Mouse (Mus musculus): ENCODE measurements at regions not wholly inside any gene's neighbourhood (a gene's known extent, or its start where the extent isn't known, plus 50 kb on each side); places are given as distances from the start of the nearest gene placed in this dataset.

GRCm38 (mm10) chr6:52471384-52471957 is 158.2 kb downstream of the Evx1 start:
- ATAC-seq (ENCODE audit: low read depth) (no peak), DNase-seq (no peak)
- Histone ChIP-seq H3K36me3 (no peaks in the 10 kb centered on the region), H3K9me3 (replicated peaks) (no peaks in the 10 kb centered on the region), H3K4me2 (no peak overlapping the region), H3K9ac (no peak overlapping the region), H3K4me3 (replicated peaks) (no peak overlapping the region), H3K27ac (no peak overlapping the region), H3K27me3 (no peaks in the 10 kb centered on the region), H3K4me1 (replicated peaks) (no peaks in the 10 kb centered on the region)
- WGBS (ENCODE audit: insufficient replicate concordance) = 67% methylated on average over 1 of the region's 1 CpGs

- DNase-seq = no peak
- Histone ChIP-seq H3K9me3 (replicated peaks) (no peaks in the 10 kb centered on the region), H3K27me3 (no peaks in the 10 kb centered on the region), H3K9ac (no peak overlapping the region), H3K4me3 (replicated peaks) (no peak overlapping the region), H3K4me2 (no peak overlapping the region), H3K27ac (no peak overlapping the region), H3K36me3 (no peaks in the 10 kb centered on the region), H3K4me1 (replicated peaks) (0 out of 2 replicates have a peak, but pooled peaks cover 3% of the 10 kb centered on the region)
- 71% methylated on average over 4 of the region's 4 CpGs for WGBS (ENCODE audit: insufficient replicate concordance)
- no peak for ATAC-seq (ENCODE audit: low read depth)
Observed at GRCm38 (mm10) chr6:52472008-52472407, 158.7 kb downstream of the Evx1 start.

- H3K27ac ChIP-seq = no peak overlapping the region
- no peaks in the 10 kb centered on the region for H3K27me3 ChIP-seq
- DNase-seq (no peak), ATAC-seq (ENCODE audit: low read depth) (no peak)
- no peaks in the 10 kb centered on the region for H3K36me3 ChIP-seq
- H3K4me1 ChIP-seq (replicated peaks) = 0 out of 2 replicates have a peak, but pooled peaks cover 3% of the 10 kb centered on the region
- H3K4me2 ChIP-seq = no peak overlapping the region
- no peak overlapping the region for H3K4me3 ChIP-seq (replicated peaks)
- H3K9ac ChIP-seq = no peak overlapping the region
- no peaks in the 10 kb centered on the region for H3K9me3 ChIP-seq (replicated peaks)
- 69% methylated on average over 12 of the region's 12 CpGs for WGBS (ENCODE audit: insufficient replicate concordance)
Observed at GRCm38 (mm10) chr6:52473042-52473589, 159.8 kb downstream of the Evx1 start.

- Histone ChIP-seq H3K36me3 (no peaks in the 10 kb centered on the region), H3K4me2 (no peak overlapping the region), H3K27me3 (no peaks in the 10 kb centered on the region), H3K4me1 (replicated peaks) (0 out of 2 replicates have a peak, but pooled peaks cover 3% of the 10 kb centered on the region), H3K9me3 (replicated peaks) (no peaks in the 10 kb centered on the region), H3K9ac (no peak overlapping the region), H3K4me3 (replicated peaks) (no peak overlapping the region), H3K27ac (no peak overlapping the region)
- no peak for ATAC-seq (ENCODE audit: low read depth)
- 45% methylated on average over 11 of the region's 11 CpGs for WGBS (ENCODE audit: insufficient replicate concordance)
- no peak for DNase-seq
Observed at GRCm38 (mm10) chr6:52473924-52474323, 160.6 kb downstream of the Evx1 start.

GRCm38 (mm10) chr6:52475676-52476075 is 162.4 kb downstream of the Evx1 start:
- Histone ChIP-seq H3K4me2 (no peak overlapping the region), H3K9me3 (replicated peaks) (no peaks in the 10 kb centered on the region), H3K36me3 (no peaks in the 10 kb centered on the region), H3K27me3 (no peaks in the 10 kb centered on the region), H3K9ac (no peak overlapping the region), H3K4me3 (replicated peaks) (no peak overlapping the region), H3K4me1 (replicated peaks) (0 out of 2 replicates have a peak, but pooled peaks cover 3% of the 10 kb centered on the region), H3K27ac (no peak overlapping the region)
- no peak for DNase-seq
- no peak for ATAC-seq (ENCODE audit: low read depth)
- WGBS (ENCODE audit: insufficient replicate concordance) = 72% methylated on average over 8 of the region's 8 CpGs

- Histone ChIP-seq H3K9ac (no peak overlapping the region), H3K4me1 (replicated peaks) (0 out of 2 replicates have a peak, but pooled peaks cover 3% of the 10 kb centered on the region), H3K9me3 (replicated peaks) (no peaks in the 10 kb centered on the region), H3K4me3 (replicated peaks) (no peak overlapping the region), H3K36me3 (no peaks in the 10 kb centered on the region), H3K4me2 (no peak overlapping the region), H3K27me3 (no peaks in the 10 kb centered on the region), H3K27ac (no peak overlapping the region)
- ATAC-seq (ENCODE audit: low read depth) (no peak), DNase-seq (no peak)
- 31% methylated on average over 7 of the region's 7 CpGs for WGBS (ENCODE audit: insufficient replicate concordance)
Observed at GRCm38 (mm10) chr6:52476907-52477306, 163.3 kb downstream of the Hibadh start.

- no peak overlapping the region for H3K4me2 ChIP-seq
- H3K4me1 ChIP-seq (replicated peaks) = 0 out of 2 replicates have a peak, but pooled peaks cover 3% of the 10 kb centered on the region
- DNase-seq = peak; percentile 9
- no peaks in the 10 kb centered on the region for H3K36me3 ChIP-seq
- no peak overlapping the region for H3K4me3 ChIP-seq (replicated peaks)
- ATAC-seq (ENCODE audit: low read depth) = no peak
- H3K27me3 ChIP-seq = no peaks in the 10 kb centered on the region
- WGBS (ENCODE audit: insufficient replicate concordance) = 20% methylated on average over 7 of the region's 7 CpGs
- H3K9ac ChIP-seq = no peak overlapping the region
- no peaks in the 10 kb centered on the region for H3K9me3 ChIP-seq (replicated peaks)
- no peak overlapping the region for H3K27ac ChIP-seq
Observed at GRCm38 (mm10) chr6:52477380-52477779, 162.8 kb downstream of the Hibadh start.

GRCm38 (mm10) chr6:52478624-52479023 is 161.6 kb downstream of the Hibadh start:
- 65% methylated on average over 2 of the region's 2 CpGs for WGBS (ENCODE audit: insufficient replicate concordance)

GRCm38 (mm10) chr6:52479200-52479599 is 161.0 kb downstream of the Hibadh start:
- Histone ChIP-seq H3K27ac (no peak overlapping the region), H3K9me3 (replicated peaks) (no peaks in the 10 kb centered on the region), H3K36me3 (no peaks in the 10 kb centered on the region), H3K4me1 (replicated peaks) (0 out of 2 replicates have a peak, but pooled peaks cover 3% of the 10 kb centered on the region), H3K4me3 (replicated peaks) (no peak overlapping the region), H3K9ac (no peak overlapping the region), H3K4me2 (no peak overlapping the region), H3K27me3 (no peaks in the 10 kb centered on the region)
- 35% methylated on average over 12 of the region's 12 CpGs for WGBS (ENCODE audit: insufficient replicate concordance)
- DNase-seq (no peak), ATAC-seq (ENCODE audit: low read depth) (no peak)

More at GRCm38 (mm10) chr6:52478624-52479023, 161.6 kb downstream of the Hibadh start:
- DNase-seq = no peak
- no peak overlapping the region for H3K4me2 ChIP-seq
- H3K9ac ChIP-seq = no peak overlapping the region
- no peaks in the 10 kb centered on the region for H3K27me3 ChIP-seq
- no peaks in the 10 kb centered on the region for H3K9me3 ChIP-seq (replicated peaks)
- H3K36me3 ChIP-seq = no peaks in the 10 kb centered on the region
- H3K4me1 ChIP-seq (replicated peaks) = 0 out of 2 replicates have a peak, but pooled peaks cover 3% of the 10 kb centered on the region
- no peak overlapping the region for H3K27ac ChIP-seq
- ATAC-seq (ENCODE audit: low read depth) = no peak
- H3K4me3 ChIP-seq (replicated peaks) = no peak overlapping the region

- DNase-seq (no peak), ATAC-seq (ENCODE audit: low read depth) (no peak)
- no peak overlapping the region for H3K9ac ChIP-seq
- H3K4me3 ChIP-seq (replicated peaks) = no peak overlapping the region
- no peaks in the 10 kb centered on the region for H3K27me3 ChIP-seq
- H3K9me3 ChIP-seq (replicated peaks) = no peaks in the 10 kb centered on the region
- no peaks in the 10 kb centered on the region for H3K36me3 ChIP-seq
- 0 out of 2 replicates have a peak, but pooled peaks cover under 1% of the 10 kb centered on the region for H3K4me1 ChIP-seq (replicated peaks)
- WGBS (ENCODE audit: insufficient replicate concordance) = 40% methylated on average over 7 of the region's 7 CpGs
- no peak overlapping the region for H3K27ac ChIP-seq
- H3K4me2 ChIP-seq = no peak overlapping the region
Observed at GRCm38 (mm10) chr6:52481975-52482374, 158.2 kb downstream of the Hibadh start.

GRCm38 (mm10) chr6:52486146-52486545 is 154.0 kb downstream of the Hibadh start:
- ATAC-seq (ENCODE audit: low read depth) = no peak
- H3K4me2 ChIP-seq = no peak overlapping the region
- no peaks in the 10 kb centered on the region for H3K27me3 ChIP-seq
- no peaks in the 10 kb centered on the region for H3K36me3 ChIP-seq
- no peak overlapping the region for H3K4me3 ChIP-seq (replicated peaks)
- no peak overlapping the region for H3K9ac ChIP-seq
- peak overlapping the region; percentile 2; the same call in 1 of the 2 replicates for H3K27ac ChIP-seq
- no peaks in the 10 kb centered on the region for H3K4me1 ChIP-seq (replicated peaks)
- WGBS (ENCODE audit: insufficient replicate concordance) = 25% methylated on average over 9 of the region's 9 CpGs
- no peaks in the 10 kb centered on the region for H3K9me3 ChIP-seq (replicated peaks)
- DNase-seq = no peak

- no peak overlapping the region for H3K9ac ChIP-seq
- 34% methylated on average over 4 of the region's 4 CpGs for WGBS (ENCODE audit: insufficient replicate concordance)
- H3K4me2 ChIP-seq = no peak overlapping the region
- 0 out of 2 replicates have a peak overlapping the region, but pooled peaks have one; percentile 2 for H3K27ac ChIP-seq
- no peaks in the 10 kb centered on the region for H3K27me3 ChIP-seq
- no peaks in the 10 kb centered on the region for H3K36me3 ChIP-seq
- H3K9me3 ChIP-seq (replicated peaks) = no peaks in the 10 kb centered on the region
- ATAC-seq (ENCODE audit: low read depth) (no peak), DNase-seq (no peak)
- H3K4me3 ChIP-seq (replicated peaks) = no peak overlapping the region
- no peaks in the 10 kb centered on the region for H3K4me1 ChIP-seq (replicated peaks)
Observed at GRCm38 (mm10) chr6:52486655-52487054, 153.5 kb downstream of the Hibadh start.

Measured in liver, embryonic 13.5 days (tissue).